Mouse (Mus musculus) cortical plate, adult 2 months (tissue): ENCODE data around the gene Hecw2. TPM values are rescaled to one million over a fixed set of nuclear protein-coding genes. Genes with fewer than 3 reads are reported as not detected.

Experiments
- H3K27ac ChIP-seq: fragments of 200-500 bp; 2 replicates; pipeline ENCODE4 v1.5.1; 2012; ENCODE audit warnings: low read length, control low read depth, inconsistent platforms; ENCODE audit not compliant: insufficient read depth
- H3K4me1 ChIP-seq: fragments of 200-500 bp; 2 replicates; pipeline ENCODE4 v1.6.1; 2011; ENCODE audit warnings: low read length; ENCODE audit not compliant: control insufficient read depth, insufficient read depth
- H3K4me3 ChIP-seq: fragments of 200-500 bp; 2 replicates; pipeline ENCODE4 v1.5.1; 2011; ENCODE audit warnings: mild to moderate bottlenecking, low read length, control low read depth; ENCODE audit not compliant: insufficient read depth
- CTCF ChIP-seq: fragments of 200-500 bp; IDR thresholded peaks from 2 replicates; pipeline ENCODE4 v1.5.1; 2011; ENCODE audit warnings: mild to moderate bottlenecking, control low read depth, low read length; ENCODE audit not compliant: insufficient read depth; ENCODE audit errors: extremely low read depth
- POLR2A ChIP-seq: fragments of 200-500 bp; IDR thresholded peaks from 2 replicates; pipeline ENCODE4 v1.6.1; 2011; ENCODE audit warnings: mild to moderate bottlenecking, low read length, control low read depth; ENCODE audit not compliant: insufficient read depth; ENCODE audit errors: extremely low read depth
- polyA plus RNA-seq: library from polyadenylated mRNA; depleted of rRNA; stranded (reverse); fragments of >200 nt; gene quantifications from 2 replicates; pipeline ENCODE4 v1.2.3, GENCODE M21; 2012

The Hecw2 gene
- polyA plus RNA-seq, 1 experiment = 10.8 TPM

GRCm38 (mm10) chr1:53782079-53782478 lies 412.9 kb downstream of the Hecw2 start:
- H3K4me1 ChIP-seq = peaks cover 1% of the 10 kb centered on the region; the same call in 1 of the 2 replicates
- no peak overlapping the region for H3K27ac ChIP-seq
- TF ChIP-seq POLR2A = no peak
- no peak overlapping the region for H3K4me3 ChIP-seq

- Histone ChIP-seq H3K4me3 (no peak overlapping the region), H3K27ac (no peak overlapping the region), H3K4me1 (peaks cover 1% of the 10 kb centered on the region; the same call in 1 of the 2 replicates)
- TF ChIP-seq CTCF (no peak), POLR2A (no peak)
Observed at GRCm38 (mm10) chr1:53781311-53781710, 413.7 kb downstream of the Hecw2 start.

GRCm38 (mm10) chr1:53776176-53776905 lies 418.6 kb downstream of the Hecw2 start:
- no peak for TF ChIP-seq CTCF
- no peak for TF ChIP-seq POLR2A
- no peaks in the 10 kb centered on the region for H3K4me1 ChIP-seq
- H3K4me3 ChIP-seq = no peak overlapping the region
- H3K27ac ChIP-seq = no peak overlapping the region

- no peak for TF ChIP-seq CTCF
- Histone ChIP-seq H3K4me3 (no peak overlapping the region), H3K4me1 (no peaks in the 10 kb centered on the region), H3K27ac (no peak overlapping the region)
Observed at GRCm38 (mm10) chr1:53775545-53775944, 419.4 kb downstream of the Hecw2 start.

GRCm38 (mm10) chr1:53775036-53775435 lies 419.9 kb downstream of the Hecw2 start:
- no peaks in the 10 kb centered on the region for H3K4me1 ChIP-seq
- H3K27ac ChIP-seq = no peak overlapping the region
- TF ChIP-seq POLR2A (no peak), CTCF (no peak)
- no peak overlapping the region for H3K4me3 ChIP-seq

GRCm38 (mm10) chr1:53774571-53774970 lies 420.4 kb downstream of the Hecw2 start:
- H3K27ac ChIP-seq = no peak overlapping the region
- no peak for TF ChIP-seq POLR2A
- TF ChIP-seq CTCF = no peak

GRCm38 (mm10) chr1:53773994-53774393 lies 421.0 kb downstream of the Hecw2 start:
- no peak for TF ChIP-seq POLR2A
- TF ChIP-seq CTCF = no peak

More at GRCm38 (mm10) chr1:53774571-53774970, 420.4 kb downstream of the Hecw2 start:
- H3K4me1 ChIP-seq = no peaks in the 10 kb centered on the region
- no peak overlapping the region for H3K4me3 ChIP-seq

GRCm38 (mm10) chr1:53772967-53773366 lies 422.0 kb downstream of the Hecw2 start:
- Histone ChIP-seq H3K4me3 (no peak overlapping the region), H3K4me1 (no peaks in the 10 kb centered on the region), H3K27ac (no peak overlapping the region)
- TF ChIP-seq CTCF (no peak), POLR2A (no peak)

More at GRCm38 (mm10) chr1:53773994-53774393, 421.0 kb downstream of the Hecw2 start:
- Histone ChIP-seq H3K4me3 (no peak overlapping the region), H3K27ac (no peak overlapping the region), H3K4me1 (no peaks in the 10 kb centered on the region)

- Histone ChIP-seq H3K4me3 (no peak overlapping the region), H3K27ac (no peak overlapping the region), H3K4me1 (no peaks in the 10 kb centered on the region)
- no peak for TF ChIP-seq CTCF
- no peak for TF ChIP-seq POLR2A
Observed at GRCm38 (mm10) chr1:53771476-53771875, 423.5 kb downstream of the Hecw2 start.

GRCm38 (mm10) chr1:53766112-53766511 lies 428.9 kb downstream of the Hecw2 start:
- TF ChIP-seq CTCF = no peak
- TF ChIP-seq POLR2A = no peak

More at GRCm38 (mm10) chr1:53766112-53766511, 428.9 kb downstream of the Hecw2 start:
- Histone ChIP-seq H3K4me1 (no peaks in the 10 kb centered on the region), H3K27ac (no peak overlapping the region), H3K4me3 (no peak overlapping the region)
